Mouse (Mus musculus) left cerebral cortex, adult 9 months (tissue): ENCODE measurements around the gene Kif1b.
A peak's percentile ranks its signal among the peaks of the same experiment; 100 is the strongest.
"Not testable (repeated sequence)": the region's sequence is repeated elsewhere in the genome, so short reads cannot be mapped to it uniquely, and the experiment has no call there.

ENCODE experiments used
- DNase-seq, 2 experiments: peaks; one replicate each; pipeline ENCODE4 v3.0.0; 2022; ENCODE audit warnings: low spot score in 2 of 2

Gene Kif1b

DNA sequence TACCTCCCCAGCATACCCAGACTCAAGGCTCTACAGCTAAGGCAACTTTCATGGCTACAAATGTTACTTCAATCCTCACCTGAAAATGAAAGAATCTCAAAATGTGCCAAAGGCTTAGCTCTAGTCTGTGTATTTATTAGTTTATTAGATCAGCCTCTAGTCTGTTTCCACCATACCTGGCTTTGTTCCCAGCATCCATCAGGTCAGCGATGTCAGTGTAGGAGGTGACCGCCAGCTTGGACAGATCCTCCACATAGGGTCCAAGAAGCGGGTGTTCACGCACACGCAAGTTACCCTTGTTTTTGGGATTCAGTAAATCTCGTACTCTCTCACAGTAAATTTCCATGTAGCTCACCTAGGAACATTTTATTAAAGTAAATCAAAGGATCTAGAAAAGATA lies 37.0 kb downstream of the Kif1b start:
- no peak for DNase-seq

DNA sequence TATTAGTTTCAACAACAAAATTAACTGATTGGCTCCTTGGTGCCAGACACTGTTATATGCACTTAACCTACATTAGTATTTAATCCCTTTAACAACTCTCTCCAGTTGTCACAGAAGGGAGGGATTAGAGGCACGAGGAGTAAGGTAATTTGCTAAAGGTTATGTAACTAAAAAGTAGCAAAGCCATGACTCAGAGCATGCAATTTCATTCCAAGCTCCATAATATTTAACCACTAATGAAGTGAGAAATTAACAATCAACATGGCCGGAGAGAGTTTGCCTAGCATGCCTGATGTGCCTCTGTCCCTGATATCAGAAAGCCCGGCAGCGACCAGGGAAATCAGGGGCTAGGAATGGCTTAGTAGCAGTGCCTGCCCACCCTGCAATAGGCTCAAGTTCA lies 38.5 kb downstream of the Kif1b start:
- no peak for DNase-seq

DNA sequence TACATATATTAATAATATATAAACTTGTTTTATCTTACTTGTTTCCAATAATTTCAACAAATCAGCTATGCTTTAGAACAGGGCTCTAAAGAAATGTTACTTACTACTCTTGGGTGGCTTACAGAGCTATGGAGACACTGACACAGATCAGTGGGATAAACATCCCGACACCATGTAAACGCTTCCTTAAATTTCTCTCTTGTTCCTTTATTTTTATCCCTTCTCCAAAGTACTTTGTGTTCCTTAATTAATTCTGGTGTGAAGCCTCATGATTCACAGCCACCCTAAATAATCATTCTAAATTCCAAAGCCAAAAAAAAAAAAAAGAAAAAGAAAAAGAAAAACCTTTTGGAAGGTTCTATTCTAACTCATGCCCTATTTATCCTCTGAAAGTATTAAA lies 42.6 kb downstream of the Kif1b start:
- DNase-seq: no peak

DNA sequence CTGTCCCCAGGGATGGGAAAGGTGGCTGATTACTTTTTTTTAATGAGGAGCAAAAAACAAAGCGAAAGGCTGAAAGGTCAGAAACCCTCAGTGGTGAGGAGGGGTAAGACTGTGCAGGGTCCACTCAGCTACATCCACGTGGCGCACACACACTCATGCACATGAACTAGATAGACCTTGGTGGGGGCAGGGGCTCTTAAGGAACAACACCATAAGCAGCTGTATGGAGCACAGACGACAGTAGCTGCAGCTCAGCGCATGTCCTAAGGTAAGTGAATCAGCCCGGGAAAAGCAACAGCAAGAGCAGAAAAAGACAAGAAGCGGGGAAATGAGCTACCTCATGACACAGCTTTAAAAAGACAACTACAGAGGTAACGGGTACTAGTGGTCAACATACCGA lies 44.3 kb downstream of the Kif1b start:
- no peak for DNase-seq

DNA sequence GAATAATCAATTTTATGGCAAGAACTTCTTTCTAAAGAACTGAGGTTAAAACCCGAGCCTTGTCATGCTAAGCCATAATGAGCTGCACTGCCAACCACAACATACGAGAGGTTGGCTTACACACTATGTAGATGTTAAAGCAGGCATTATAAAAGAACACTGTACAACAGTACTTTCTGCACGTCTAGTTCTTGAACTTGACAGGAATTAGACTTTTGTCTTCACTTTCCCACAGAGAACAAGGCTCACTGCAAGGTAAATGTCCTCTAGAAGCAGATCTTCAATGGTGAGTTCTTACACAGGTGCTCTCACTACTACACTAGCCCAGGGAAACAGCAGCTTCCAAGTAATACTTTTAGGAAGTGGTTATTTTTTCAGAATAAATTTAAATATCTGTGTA lies 46.0 kb downstream of the Kif1b start:
- DNase-seq: no peak

DNA sequence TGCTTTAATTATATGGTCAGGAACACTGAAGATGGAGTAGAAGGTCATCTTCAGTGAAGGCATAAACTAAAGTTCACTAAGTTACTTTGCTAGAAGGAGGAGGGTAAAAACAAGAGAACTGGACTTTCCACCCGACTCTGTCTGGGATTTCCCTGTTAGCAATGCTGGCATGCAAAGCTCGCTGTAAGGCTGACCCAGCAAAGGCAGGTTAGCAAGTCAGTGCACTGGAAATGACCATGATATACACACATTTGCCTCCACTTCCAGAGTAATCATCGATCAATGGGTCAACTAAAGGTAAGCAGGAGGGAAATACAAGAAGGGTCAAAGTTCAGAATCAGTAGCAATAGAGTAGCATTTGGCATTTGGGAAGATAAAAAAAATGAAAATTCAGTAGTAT lies 46.6 kb downstream of the Kif1b start:
- no peak for DNase-seq

DNA sequence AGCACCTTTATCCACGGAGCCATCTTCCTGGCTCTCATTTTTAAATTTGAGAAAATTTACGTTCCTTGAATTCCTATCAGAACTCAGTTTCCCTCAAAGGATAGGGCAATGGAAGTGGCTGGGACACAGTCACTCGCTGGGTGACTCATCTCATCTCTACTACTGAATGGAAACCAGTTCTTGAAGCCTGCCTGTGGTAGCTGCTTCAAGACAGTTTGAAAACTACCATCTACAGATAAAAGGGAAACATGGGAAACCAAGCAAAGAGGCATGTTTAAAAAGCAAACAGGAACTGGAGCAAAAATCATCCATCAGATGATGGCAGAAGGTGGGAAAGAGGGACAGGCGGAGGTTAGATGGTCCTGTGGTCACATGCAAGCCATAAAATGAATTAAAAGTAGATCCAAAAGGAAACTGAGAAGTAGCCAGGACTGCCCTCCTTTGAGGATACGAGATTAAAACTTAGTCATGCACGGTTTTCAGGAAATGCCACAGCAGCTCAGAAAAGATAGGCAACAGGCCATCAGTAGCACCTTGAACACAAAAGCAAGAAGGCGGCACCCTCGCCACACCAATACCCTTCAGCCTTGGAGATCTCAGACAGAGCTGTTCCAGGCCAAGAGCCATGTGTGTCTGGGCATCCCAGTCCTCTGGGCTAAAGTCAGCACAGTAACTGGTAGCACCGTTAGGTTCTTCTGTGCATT lies 48.0 kb downstream of the Kif1b start:
- no peak for DNase-seq

DNA sequence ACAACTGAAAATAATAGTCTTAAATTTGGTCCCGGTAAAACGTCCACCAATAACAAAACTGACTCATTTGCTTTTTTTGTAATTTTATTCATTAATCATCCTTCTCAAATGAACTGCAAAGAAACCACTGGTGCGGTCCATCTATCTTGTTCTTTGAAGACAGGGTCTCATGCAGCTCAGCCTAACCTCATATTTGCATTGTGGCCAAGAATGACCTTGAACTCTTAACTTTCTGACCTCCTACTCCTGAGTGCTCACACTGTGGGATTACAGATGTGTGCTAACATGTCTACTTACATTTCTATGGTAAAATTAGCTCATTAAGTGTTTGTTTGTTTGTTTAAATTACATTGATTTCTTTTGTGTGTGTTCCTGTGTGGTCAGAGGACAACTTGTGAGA lies 48.6 kb downstream of the Kif1b start:
- DNase-seq: no peak

DNA sequence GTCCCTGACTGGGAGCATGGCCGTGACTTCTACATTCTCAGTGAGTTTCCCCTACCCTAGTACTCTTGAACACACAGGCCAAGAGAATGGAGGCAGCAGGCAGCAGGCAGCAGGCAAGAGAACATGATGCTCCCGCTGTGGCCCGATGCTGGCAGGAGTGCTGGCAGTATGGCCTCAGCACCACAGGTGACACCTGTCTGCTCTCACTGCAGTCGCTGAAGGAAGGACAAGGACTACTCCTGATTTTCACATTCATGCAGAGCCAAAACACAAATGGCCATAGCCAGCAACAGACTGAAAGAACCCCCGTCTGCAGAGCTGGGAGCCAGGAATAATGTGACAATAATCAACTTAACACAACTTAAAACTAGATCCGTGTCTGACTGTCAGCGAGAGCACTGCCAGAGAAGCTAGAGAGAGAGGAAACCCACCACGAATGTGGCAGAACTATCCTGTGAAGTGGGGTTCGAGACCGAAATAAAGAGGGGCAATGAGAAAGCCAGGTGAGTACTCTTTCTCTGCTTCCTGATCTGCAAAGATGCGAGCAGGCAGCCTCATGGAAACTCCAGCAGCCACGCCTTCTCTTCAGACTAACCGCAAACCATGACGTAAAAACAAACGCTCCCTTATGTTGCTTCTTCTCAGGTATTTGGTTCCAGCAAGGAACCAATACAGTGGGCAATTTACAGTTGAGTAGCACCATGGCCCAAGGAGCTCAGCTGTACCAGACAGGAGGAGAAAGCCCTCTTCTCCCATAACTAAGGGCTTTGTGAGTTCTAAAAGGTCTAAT lies 50.8 kb downstream of the Kif1b start:
- no peak for DNase-seq

DNA sequence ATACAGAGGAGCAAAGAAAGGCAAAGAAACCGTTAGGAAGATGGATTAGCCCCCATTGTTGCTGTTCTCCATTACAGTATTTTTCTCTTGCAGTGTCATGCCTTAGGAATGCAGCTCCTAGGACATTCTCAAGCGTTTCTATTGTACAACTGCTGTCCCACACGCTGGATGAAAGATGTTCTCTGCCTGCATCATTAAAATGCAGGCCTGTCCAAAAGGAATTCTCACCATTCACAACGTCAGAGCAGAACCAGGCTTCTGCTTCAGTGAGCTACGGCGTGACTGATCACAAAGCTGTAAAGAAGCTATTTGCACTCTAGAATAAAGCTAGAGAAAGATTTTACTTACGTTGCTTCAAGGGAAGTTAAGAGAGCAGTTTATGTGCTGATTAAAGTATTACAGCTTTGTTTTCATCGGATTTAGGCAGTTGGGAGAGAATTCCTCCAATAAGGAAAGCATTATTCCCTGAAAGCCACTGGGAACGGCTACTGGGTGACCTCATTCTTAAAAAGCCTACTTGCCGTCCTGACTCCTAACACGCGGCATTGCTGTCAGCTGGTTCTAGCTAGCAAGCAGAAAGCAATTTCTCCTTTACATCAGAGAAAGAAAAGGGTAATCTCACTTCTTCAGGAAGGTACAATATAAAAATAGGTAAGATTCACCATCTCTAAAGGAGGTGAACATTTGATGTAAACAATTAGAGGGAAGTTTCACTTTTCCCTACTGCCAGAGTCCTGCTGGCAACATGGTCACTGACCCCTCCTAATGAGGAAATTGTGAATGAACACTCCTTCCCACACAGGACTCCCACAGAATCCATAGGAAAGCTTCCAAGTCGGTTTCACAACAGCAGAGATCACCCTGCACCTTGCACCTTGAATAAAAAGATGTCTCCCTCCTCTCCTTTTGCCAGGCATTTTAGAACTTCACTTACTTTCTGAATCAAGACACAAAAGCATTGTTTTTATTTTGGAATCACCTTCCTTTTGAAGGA lies 51.9 kb downstream of the Kif1b start:
- no peak for DNase-seq

DNA sequence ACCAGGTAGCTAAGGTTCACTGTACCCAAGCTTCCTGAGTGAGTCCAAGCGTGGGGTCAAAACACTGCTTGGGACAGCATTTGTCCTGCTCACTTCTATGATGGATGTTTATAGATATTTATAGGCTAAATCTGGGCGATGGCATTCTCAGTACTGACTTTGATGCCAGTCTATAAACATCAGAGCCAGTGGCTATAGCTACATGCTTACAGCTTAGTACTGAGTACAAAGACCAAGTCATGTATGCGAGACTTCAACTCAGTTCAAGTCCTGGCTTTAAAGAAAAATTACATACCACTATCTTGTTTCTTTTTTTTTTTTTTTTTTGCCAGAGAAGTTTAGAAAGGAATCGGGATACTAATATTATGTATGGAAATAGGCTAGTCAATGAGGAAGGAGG lies 52.7 kb downstream of the Kif1b start:
- no peak for DNase-seq

DNA sequence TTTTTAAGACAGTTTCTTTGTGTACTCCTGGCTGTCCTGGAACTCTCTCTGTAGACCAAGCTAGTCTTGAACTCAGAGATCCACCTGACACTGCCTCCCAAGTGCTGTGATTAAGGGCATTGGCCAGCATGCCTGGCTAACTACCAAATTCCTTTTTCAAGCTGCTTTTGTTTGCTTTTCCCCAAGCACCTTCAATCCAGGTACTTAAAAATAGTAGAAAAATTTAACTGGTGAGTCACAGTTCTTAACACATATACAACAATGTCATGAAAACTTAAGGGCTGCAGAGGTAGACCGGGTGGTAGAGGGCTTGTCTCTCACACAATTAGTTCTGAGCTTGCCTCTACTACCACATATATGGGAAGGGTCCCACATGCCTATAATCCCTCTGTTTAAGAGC lies 58.2 kb downstream of the Kif1b start:
- no peak for DNase-seq

DNA sequence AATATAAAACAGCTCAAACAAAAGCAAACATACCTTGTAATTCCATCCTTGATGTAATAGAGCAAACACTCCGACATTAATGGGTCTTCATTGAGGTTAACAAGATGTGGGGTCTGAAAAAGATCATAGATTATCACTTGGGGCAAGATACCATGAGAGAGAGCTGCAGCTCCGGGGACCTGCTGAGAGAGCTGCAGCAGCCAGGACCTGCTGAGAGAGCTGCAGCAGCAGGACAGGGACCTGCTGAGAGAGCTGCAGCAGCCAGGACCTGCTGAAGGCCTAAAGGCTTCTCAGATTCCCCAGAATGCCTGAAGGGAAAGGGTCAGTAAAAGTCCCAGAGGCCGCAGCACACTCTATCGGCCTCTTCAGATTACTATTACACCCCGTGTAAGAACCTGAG lies 59.7 kb downstream of the Kif1b start:
- no peak for DNase-seq

DNA sequence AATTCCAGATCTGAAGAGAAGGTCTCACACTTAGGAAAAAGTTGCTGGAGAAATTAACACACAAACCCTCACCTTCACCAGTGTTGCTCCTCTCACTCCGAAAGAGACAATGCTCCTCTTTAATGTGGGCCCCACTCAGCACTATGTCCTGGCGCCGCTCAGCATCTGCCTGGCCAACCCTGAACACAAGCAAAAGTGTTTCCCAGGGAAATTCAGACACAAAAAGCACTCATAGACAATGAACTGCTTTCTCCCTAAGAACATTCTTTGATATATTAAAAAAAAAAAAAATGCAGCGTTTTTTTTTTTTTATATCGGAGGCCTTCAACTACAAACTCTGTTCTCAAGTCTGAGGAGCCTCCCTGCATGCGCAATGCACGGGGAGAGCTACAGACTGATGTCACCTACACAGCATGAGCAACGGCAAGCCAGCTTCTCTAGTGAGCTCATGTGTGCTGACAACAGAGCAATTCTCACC lies 60.3 kb downstream of the Kif1b start:
- DNase-seq: peak in 1 of 2 experiments; percentile 34

DNA sequence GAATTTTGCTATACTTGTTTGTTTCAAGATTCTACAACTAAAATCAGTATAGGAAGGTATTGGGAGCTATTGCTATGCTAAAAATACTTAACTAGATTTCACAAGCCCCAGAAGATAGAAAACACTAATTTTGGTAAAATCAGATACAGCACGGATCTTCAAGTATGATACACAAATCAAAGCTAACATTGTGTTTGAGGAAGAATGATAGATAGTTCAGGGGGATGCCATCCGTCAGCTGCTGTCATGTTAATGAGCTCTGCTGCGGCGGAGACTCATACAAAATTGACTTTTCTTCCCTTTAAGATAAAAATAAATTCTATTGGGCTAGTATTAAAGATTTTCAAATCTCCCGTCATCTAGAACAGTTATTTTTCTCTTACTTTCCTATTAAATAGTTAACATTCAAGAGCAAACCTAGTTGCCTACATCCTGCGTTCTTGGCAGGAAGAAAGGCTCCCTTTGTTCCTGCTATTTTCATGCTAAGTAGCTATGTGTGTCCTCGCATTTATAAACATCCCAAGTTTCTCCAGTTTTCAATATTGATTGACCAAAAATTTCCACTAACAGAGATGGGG lies 60.8 kb downstream of the Kif1b start:
- peak in 1 of 2 experiments; percentile 24 for DNase-seq

DNA sequence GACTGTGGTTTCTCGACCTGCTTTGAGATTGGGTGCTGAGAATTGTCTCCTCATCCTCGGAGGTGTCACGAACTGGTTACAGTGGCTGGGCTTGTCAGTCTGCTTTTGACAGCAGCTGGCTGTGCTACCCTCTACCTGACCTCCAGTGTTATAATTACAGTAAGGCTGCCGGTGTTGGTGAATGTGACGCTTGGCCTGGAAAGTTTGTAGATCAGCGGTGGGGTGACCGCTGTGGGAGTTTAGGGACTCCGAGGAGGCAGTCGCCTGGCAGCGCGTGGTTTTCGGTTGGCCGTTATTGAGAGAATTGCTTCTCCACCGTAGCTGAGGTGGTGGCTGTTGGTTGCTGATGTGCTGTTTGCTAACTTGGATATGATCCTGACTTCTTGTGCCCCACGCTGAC lies 70.5 kb downstream of the Kif1b start:
- no peak for DNase-seq

DNA sequence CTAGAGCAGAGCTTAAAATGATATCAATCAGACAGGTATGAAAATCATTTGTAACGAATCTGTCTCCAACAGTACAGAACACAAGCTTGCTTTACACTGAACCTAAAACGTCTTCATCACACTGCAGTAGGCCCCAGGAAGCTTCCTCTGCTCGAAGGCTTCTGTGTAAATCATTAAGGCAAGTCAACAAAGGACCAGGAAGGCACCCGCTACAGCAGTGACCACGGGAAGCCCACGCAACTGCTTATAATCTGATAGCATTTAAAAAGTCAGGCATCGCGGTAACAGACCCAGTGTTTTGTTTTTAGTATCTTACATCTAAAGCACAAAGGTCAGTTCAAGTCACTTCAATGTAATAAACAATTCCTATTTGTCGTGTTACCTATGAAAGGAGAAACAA lies 73.6 kb downstream of the Kif1b start:
- DNase-seq: no peak

DNA sequence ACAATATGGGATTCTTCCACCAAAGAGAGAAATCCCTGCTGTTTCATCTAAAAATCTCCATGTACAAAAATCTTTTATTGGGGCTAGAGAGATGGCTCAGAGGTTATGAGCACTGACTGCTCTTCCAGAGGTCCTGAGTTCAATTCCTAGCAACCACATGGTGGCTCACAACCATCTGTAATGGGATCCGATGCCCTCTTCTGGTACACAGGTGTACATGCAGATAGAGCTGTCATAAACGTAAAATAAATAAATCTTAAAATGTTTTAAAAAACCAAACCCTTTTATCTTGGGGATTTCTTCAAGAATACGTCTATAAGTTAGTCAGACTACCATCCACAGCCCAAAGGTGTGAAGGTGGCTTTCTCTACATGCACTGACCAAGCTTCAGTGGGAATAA lies 78.8 kb downstream of the Kif1b start:
- not testable (repeated sequence) for DNase-seq

DNA sequence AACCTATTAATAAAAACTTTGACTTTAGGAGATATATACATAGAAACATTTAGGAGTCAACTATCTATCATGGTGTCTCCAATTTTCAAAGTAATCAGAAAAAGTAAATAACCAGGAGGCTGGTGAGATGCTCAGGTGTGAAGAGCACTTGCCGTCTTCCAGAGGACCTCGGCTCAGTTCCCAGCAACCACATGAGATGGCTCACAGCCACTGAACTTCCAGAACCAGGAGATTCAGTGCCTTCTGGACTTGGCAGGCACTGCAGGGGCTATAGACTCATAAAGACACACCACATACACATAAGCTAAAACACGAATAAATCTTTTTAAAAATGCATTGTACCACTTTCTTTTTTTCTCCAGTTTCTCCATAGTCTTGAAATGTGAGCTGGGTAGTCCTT lies 79.2 kb downstream of the Kif1b start:
- DNase-seq: no peak

DNA sequence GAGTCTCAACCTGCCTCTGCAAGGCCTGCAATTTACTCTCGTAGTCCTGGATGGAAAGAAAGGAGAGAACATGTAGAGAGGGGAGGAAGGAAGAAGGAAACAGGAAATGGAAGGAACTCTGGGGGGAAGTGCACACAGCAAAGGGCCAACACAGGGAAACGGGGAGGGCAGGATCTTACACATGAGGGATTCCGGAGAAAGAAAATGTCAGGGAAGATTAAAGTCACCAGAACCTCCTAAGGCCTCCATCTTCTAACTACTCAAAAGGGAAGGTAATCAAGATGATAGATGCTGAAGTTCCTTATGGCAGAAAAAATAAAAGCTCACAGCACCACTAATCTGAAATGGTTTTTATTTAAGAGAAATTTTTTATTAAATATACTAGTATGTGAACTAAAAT lies 81.2 kb downstream of the Kif1b start:
- DNase-seq: no peak

DNA sequence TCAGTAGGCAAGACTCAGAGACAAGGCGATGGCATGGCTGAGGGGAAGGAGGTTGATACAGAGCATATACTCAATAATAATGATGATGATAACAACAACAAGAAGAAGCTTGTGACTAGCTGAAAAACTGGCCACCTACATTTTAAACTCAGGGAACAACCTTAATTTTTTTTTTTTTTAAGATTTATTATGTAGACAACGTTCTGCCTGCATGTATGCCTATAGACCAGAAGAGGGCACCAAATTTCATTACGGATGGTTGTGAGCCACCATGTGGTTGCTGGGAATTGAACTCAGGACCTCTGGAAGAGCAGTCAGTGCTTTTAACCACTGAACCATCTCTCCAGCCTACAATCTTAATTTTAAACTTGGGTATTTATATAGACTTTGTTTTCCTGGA lies 84.0 kb downstream of the Kif1b start:
- no peak for DNase-seq

DNA sequence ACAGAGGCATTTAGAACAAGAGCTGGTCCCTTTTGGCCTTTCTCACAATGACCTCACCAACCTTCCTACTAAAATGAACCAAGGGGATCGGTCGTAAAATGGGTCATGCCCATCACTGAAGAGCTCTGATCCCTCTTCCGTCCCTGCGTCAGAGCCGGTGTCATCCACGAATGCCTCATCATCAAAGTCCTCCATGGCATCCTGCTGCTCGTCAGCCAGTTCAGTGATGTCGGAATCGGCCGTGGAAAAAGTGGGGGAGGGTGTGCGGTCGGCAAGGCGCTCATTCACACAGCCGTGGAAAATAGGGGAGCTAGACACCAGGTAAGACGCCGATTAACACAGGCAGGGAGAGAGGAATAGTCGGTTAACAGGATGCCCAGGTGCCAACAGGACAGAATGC lies 87.0 kb downstream of the Kif1b start:
- peak in 1 of 2 experiments; percentile 16 for DNase-seq
